Mouse (Mus musculus) layer of hippocampus, postnatal 14 days (tissue): ENCODE measurements around the gene Ndufs7. TPM values are rescaled to one million over a fixed set of nuclear protein-coding genes. Genes with fewer than 3 reads are reported as not detected.

Source experiments
- microRNA-seq, 2 experiments: library from miRNA; unstranded; fragments of <30 nt; microRNA quantifications; one replicate each; pipeline ENCODE4 v1.2.0; 2021
- total RNA-seq, 2 experiments: library from RNA; stranded (reverse); gene quantifications; 2 replicates each; pipeline ENCODE4 v1.2.3; 2021

The Ndufs7 gene
- total RNA-seq, 2 experiments from 2014 or later = 169 to 175 TPM

Small RNA genes lying within 50 kb of the gene (microRNA-seq; reads per million reads assigned to microRNA genes)
- gene Mir6911 = 1.4 to 3.1 reads per million in 2 experiments

Other genes with a start within 250 kb of the Ndufs7 start
- gene Arhgap45, start 232.5 kb upstream of the Ndufs7 start, total RNA-seq = 1 to 10 TPM; 3.8 to 3.9 TPM
- gene Polr2e, start 209.3 kb upstream of the Ndufs7 start, total RNA-seq = 10 to 100 TPM; 74.1 to 74.3 TPM
- gene Gpx4, start 202.0 kb upstream of the Ndufs7 start, total RNA-seq = 100 to 1,000 TPM; 456 to 501 TPM
- 10 to 100 TPM; 19.8 to 21.3 TPM for gene Sbno2, start 143.6 kb upstream of the Ndufs7 start, total RNA-seq
- 10 to 100 TPM; 89.2 to 90.7 TPM for gene Stk11, start 133.3 kb upstream of the Ndufs7 start, total RNA-seq
- 100 to 1,000 TPM; 397 to 417 TPM for gene Atp5d, start 110.5 kb upstream of the Ndufs7 start, total RNA-seq
- 100 to 1,000 TPM; 401 to 436 TPM for gene Cbarp, start 108.3 kb upstream of the Ndufs7 start, total RNA-seq
- gene Midn, start 100.8 kb upstream of the Ndufs7 start, total RNA-seq = 10 to 100 TPM; 90.9 to 100.0 TPM
- 100 to 1,000 TPM in 1 of 2 experiments, 10 to 100 TPM in 1; 93.5 to 126 TPM for gene Cirbp, start 83.1 kb upstream of the Ndufs7 start, total RNA-seq
- gene 1600002K03Rik, start 76.2 kb upstream of the Ndufs7 start, total RNA-seq = 1 to 10 TPM; 5.1 to 5.2 TPM
- 10 to 100 TPM; 14.8 TPM for gene Efna2, start 69.6 kb upstream of the Ndufs7 start, total RNA-seq
- gene Mum1, start 22.7 kb upstream of the Ndufs7 start, total RNA-seq = 10 to 100 TPM; 34.4 to 43.7 TPM
- 10 to 100 TPM; 39.9 to 43.7 TPM for gene Gamt, start 11.9 kb downstream of the Ndufs7 start, total RNA-seq
- gene Dazap1, start 12.4 kb downstream of the Ndufs7 start, total RNA-seq = 10 to 100 TPM; 83.0 to 93.6 TPM
- gene Rps15, start 43.3 kb downstream of the Ndufs7 start, total RNA-seq = 100 to 1,000 TPM; 727 to 762 TPM
- 100 to 1,000 TPM; 131 to 133 TPM for gene Apc2, start 46.9 kb downstream of the Ndufs7 start, total RNA-seq
- 10 to 100 TPM; 20.4 to 23.1 TPM for gene 2310011J03Rik, start 71.4 kb downstream of the Ndufs7 start, total RNA-seq
- gene Pcsk4, start 80.4 kb downstream of the Ndufs7 start, total RNA-seq = 1 to 10 TPM; 3.2 to 4.4 TPM
- 10 to 100 TPM; 10.1 to 10.6 TPM for gene Reep6, start 80.8 kb downstream of the Ndufs7 start, total RNA-seq
- gene Adamtsl5, start 99.3 kb downstream of the Ndufs7 start, total RNA-seq = 1 to 10 TPM; 2.0 to 2.8 TPM
- gene Plk5, start 107.3 kb downstream of the Ndufs7 start, total RNA-seq = 1 to 10 TPM; 3.2 to 3.4 TPM
- 10 to 100 TPM; 20.3 to 24.2 TPM for gene Mex3d, start 138.5 kb downstream of the Ndufs7 start, total RNA-seq
- 100 to 1,000 TPM; 121 to 131 TPM for gene Mbd3, start 150.4 kb downstream of the Ndufs7 start, total RNA-seq
- gene Uqcr11, start 157.7 kb downstream of the Ndufs7 start, total RNA-seq = 100 to 1,000 TPM; 620 to 655 TPM
- 10 to 100 TPM; 33.3 to 35.0 TPM for gene Tcf3, start 184.5 kb downstream of the Ndufs7 start, total RNA-seq
- not detected for gene Onecut3, start 245.7 kb downstream of the Ndufs7 start, total RNA-seq